Mouse (Mus musculus): ENCODE data around the gene Gpsm3. TPM values are rescaled to one million over a fixed set of nuclear protein-coding genes. Genes with fewer than 3 reads are reported as not detected.

Gene Gpsm3
- total and polyA plus RNA-seq, 2 experiments from 2014 or later, result 0.53 to 6.0 TPM

- peak overlapping the region; percentile 79 for H3K4me2 ChIP-seq (ENCODE audit: low read depth, low read length)
- peak overlapping the region; percentile 93 for H3K27ac ChIP-seq (ENCODE audit: low read depth)
- H3K9ac ChIP-seq (replicated peaks; ENCODE audit: low read depth, low read length), result peak overlapping the region; percentile 91
- 1% methylated on average over 30 of the region's 32 CpGs for WGBS
- peaks cover 36% of the 10 kb centered on the region for H3K4me1 ChIP-seq (ENCODE audit: control insufficient read depth, insufficient read depth)
- DNase-seq (ENCODE audit: low spot score), result no peak
- H3K36me3 ChIP-seq (replicated peaks; ENCODE audit: control insufficient read depth, insufficient read depth, low read length), result peaks cover 24% of the 10 kb centered on the region
- TF ChIP-seq CTCF (IDR thresholded peaks at IDR 0.05; ENCODE audit: low read depth) (no peak), EP300 (IDR thresholded peaks at IDR 0.05; ENCODE audit: low read depth) (no peak)
- no peaks in the 10 kb centered on the region for H3K9me3 ChIP-seq (replicated peaks; ENCODE audit: control insufficient read depth, low read length)
- H3K4me3 ChIP-seq (ENCODE audit: low read depth, low read length), result peak overlapping the region; percentile 87
- H3K27me3 ChIP-seq (ENCODE audit: control insufficient read depth, insufficient read depth, low read length), result no peaks in the 10 kb centered on the region
- ATAC-seq (ENCODE audit: insufficient read depth, low read depth), result no peak
Measured at GRCm38 (mm10) chr17:34592581-34593549, 3.3 kb downstream of the Gpsm3 start.

- H3K4me1 ChIP-seq (ENCODE audit: control insufficient read depth, insufficient read depth), result peaks cover 26% of the 10 kb centered on the region
- H3K27ac ChIP-seq (ENCODE audit: low read depth), result peak overlapping the region; percentile 93
- H3K27me3 ChIP-seq (ENCODE audit: control insufficient read depth, insufficient read depth, low read length), result no peaks in the 10 kb centered on the region
- H3K9me3 ChIP-seq (replicated peaks; ENCODE audit: control insufficient read depth, low read length), result no peaks in the 10 kb centered on the region
- ATAC-seq (ENCODE audit: insufficient read depth, low read depth) (no peak), DNase-seq (ENCODE audit: low spot score) (no peak)
- peak overlapping the region; percentile 87 for H3K4me3 ChIP-seq (ENCODE audit: low read depth, low read length)
- H3K9ac ChIP-seq (replicated peaks; ENCODE audit: low read depth, low read length), result peak overlapping the region; percentile 91; the same call in 1 of the 2 replicates
- 58% methylated on average over 33 of the region's 34 CpGs for WGBS
- no peak for TF ChIP-seq CTCF (IDR thresholded peaks at IDR 0.05; ENCODE audit: low read depth)
- TF ChIP-seq EP300 (IDR thresholded peaks at IDR 0.05; ENCODE audit: low read depth), result no peak
- H3K4me2 ChIP-seq (ENCODE audit: low read depth, low read length), result peak overlapping the region; percentile 79
- H3K36me3 ChIP-seq (replicated peaks; ENCODE audit: control insufficient read depth, insufficient read depth, low read length), result peaks cover 24% of the 10 kb centered on the region
Measured at GRCm38 (mm10) chr17:34593752-34594525, 4.3 kb downstream of the Gpsm3 start.

GRCm38 (mm10) chr17:34596098-34596497 lies 6.5 kb downstream of the Gpsm3 start:
- no peak for TF ChIP-seq EP300 (IDR thresholded peaks at IDR 0.05; ENCODE audit: low read depth)
- TF ChIP-seq CTCF (IDR thresholded peaks at IDR 0.05; ENCODE audit: low read depth), result no peak
- Histone ChIP-seq H3K9me3 (replicated peaks; ENCODE audit: control insufficient read depth, low read length) (no peaks in the 10 kb centered on the region), H3K27me3 (ENCODE audit: control insufficient read depth, insufficient read depth, low read length) (no peaks in the 10 kb centered on the region), H3K36me3 (replicated peaks; ENCODE audit: control insufficient read depth, insufficient read depth, low read length) (peaks cover 36% of the 10 kb centered on the region), H3K27ac (ENCODE audit: low read depth) (no peak overlapping the region), H3K4me2 (ENCODE audit: low read depth, low read length) (no peak overlapping the region), H3K4me3 (ENCODE audit: low read depth, low read length) (no peak overlapping the region), H3K9ac (replicated peaks; ENCODE audit: low read depth, low read length) (no peak overlapping the region), H3K4me1 (ENCODE audit: control insufficient read depth, insufficient read depth) (peaks cover 20% of the 10 kb centered on the region)
- no peak for ATAC-seq (ENCODE audit: insufficient read depth, low read depth)
- 66% methylated on average over 8 of the region's 8 CpGs for WGBS
- DNase-seq (ENCODE audit: low spot score), result no peak

GRCm38 (mm10) chr17:34597566-34598095 lies 8.0 kb downstream of the Gpsm3 start, which contains the start of gene Ager:
Ager (plus strand) TSS chr17:34597862.
- no peak for ATAC-seq (ENCODE audit: insufficient read depth, low read depth)
- no peak within 1 kb of the TSS for H3K4me2 ChIP-seq (ENCODE audit: low read depth, low read length)
- H3K4me1 ChIP-seq (ENCODE audit: control insufficient read depth, insufficient read depth), result peaks cover 19% of the 10 kb centered on the region
- no peaks in the 10 kb centered on the region for H3K9me3 ChIP-seq (replicated peaks; ENCODE audit: control insufficient read depth, low read length)
- no peak for TF ChIP-seq CTCF (IDR thresholded peaks at IDR 0.05; ENCODE audit: low read depth)
- no peak for TF ChIP-seq EP300 (IDR thresholded peaks at IDR 0.05; ENCODE audit: low read depth)
- no peak within 1 kb of the TSS for H3K4me3 ChIP-seq (ENCODE audit: low read depth, low read length)
- no peak for DNase-seq (ENCODE audit: low spot score)
- WGBS, result 11% methylated on average over 6 of the region's 6 CpGs
- no peak within 1 kb of the TSS for H3K27ac ChIP-seq (ENCODE audit: low read depth)
- H3K36me3 ChIP-seq (replicated peaks; ENCODE audit: control insufficient read depth, insufficient read depth, low read length), result peaks cover 43% of the 10 kb centered on the region
- H3K27me3 ChIP-seq (ENCODE audit: control insufficient read depth, insufficient read depth, low read length), result no peaks in the 10 kb centered on the region
- H3K9ac ChIP-seq (replicated peaks; ENCODE audit: low read depth, low read length), result 0 out of 2 replicates have a peak within 1 kb of the TSS, but pooled peaks have one; percentile 30

GRCm38 (mm10) chr17:34599891-34600290 lies 10.3 kb downstream of the Gpsm3 start:
- H3K4me1 ChIP-seq (ENCODE audit: control insufficient read depth, insufficient read depth), result peaks cover 13% of the 10 kb centered on the region
- DNase-seq (ENCODE audit: low spot score) (no peak), ATAC-seq (ENCODE audit: insufficient read depth, low read depth) (no peak)
- TF ChIP-seq EP300 (IDR thresholded peaks at IDR 0.05; ENCODE audit: low read depth) (no peak), CTCF (IDR thresholded peaks at IDR 0.05; ENCODE audit: low read depth) (no peak)
- no peak overlapping the region for H3K4me2 ChIP-seq (ENCODE audit: low read depth, low read length)
- no peaks in the 10 kb centered on the region for H3K27me3 ChIP-seq (ENCODE audit: control insufficient read depth, insufficient read depth, low read length)
- H3K36me3 ChIP-seq (replicated peaks; ENCODE audit: control insufficient read depth, insufficient read depth, low read length), result peaks cover 37% of the 10 kb centered on the region
- H3K9ac ChIP-seq (replicated peaks; ENCODE audit: low read depth, low read length), result no peak overlapping the region
- H3K27ac ChIP-seq (ENCODE audit: low read depth), result no peak overlapping the region
- 72% methylated on average over 9 of the region's 9 CpGs for WGBS
- no peaks in the 10 kb centered on the region for H3K9me3 ChIP-seq (replicated peaks; ENCODE audit: control insufficient read depth, low read length)
- no peak overlapping the region for H3K4me3 ChIP-seq (ENCODE audit: low read depth, low read length)

Data from heart, postnatal 0 days (tissue).